Mouse (Mus musculus): ENCODE measurements at regions not wholly inside any gene's neighbourhood (a gene's known extent, or its start where the extent isn't known, plus 50 kb on each side); places are given as distances from the start of the nearest gene placed in this dataset.

GRCm38 (mm10) chr15:68375166-68375565 is 1874.5 kb upstream of the Lrrc6 start:
- H3K27me3 ChIP-seq (ENCODE audit: low read depth, poor library complexity, severe bottlenecking), result no peaks in the 10 kb centered on the region
- no peaks in the 10 kb centered on the region for H3K4me1 ChIP-seq
- no peaks in the 10 kb centered on the region for H3K36me3 ChIP-seq
- no peaks in the 10 kb centered on the region for H3K9me3 ChIP-seq (replicated peaks)
- DNase-seq (ENCODE audit: low spot score), result no peak
- H3K27ac ChIP-seq, result no peak overlapping the region
- H3K4me3 ChIP-seq, result no peak overlapping the region
- WGBS, result 57% methylated on average over 1 of the region's 1 CpGs

GRCm38 (mm10) chr15:68366816-68367215 is 1866.1 kb upstream of the Lrrc6 start:
- H3K9me3 ChIP-seq (replicated peaks), result no peaks in the 10 kb centered on the region
- H3K27me3 ChIP-seq (ENCODE audit: low read depth, poor library complexity, severe bottlenecking), result no peaks in the 10 kb centered on the region
- H3K27ac ChIP-seq, result no peak overlapping the region
- no peak overlapping the region for H3K4me3 ChIP-seq
- peaks cover 2% of the 10 kb centered on the region for H3K4me1 ChIP-seq
- H3K36me3 ChIP-seq, result no peaks in the 10 kb centered on the region
- WGBS, result 84% methylated on average over 3 of the region's 3 CpGs
- DNase-seq (ENCODE audit: low spot score), result no peak

GRCm38 (mm10) chr15:68363058-68363735 is 1862.5 kb upstream of the Lrrc6 start:
- DNase-seq (ENCODE audit: low spot score), result peak; percentile 99

GRCm38 (mm10) chr15:68362081-68363057 is 1861.7 kb upstream of the Lrrc6 start:
- Histone ChIP-seq H3K36me3 (no peaks in the 10 kb centered on the region), H3K4me1 (peaks cover 11% of the 10 kb centered on the region), H3K9me3 (replicated peaks) (no peaks in the 10 kb centered on the region), H3K27me3 (ENCODE audit: low read depth, poor library complexity, severe bottlenecking) (no peaks in the 10 kb centered on the region), H3K4me3 (peak overlapping the region; percentile 85), H3K27ac (peak overlapping the region; percentile 92)
- 13% methylated on average over 120 of the region's 121 CpGs for WGBS
- DNase-seq (ENCODE audit: low spot score), result peak; percentile 67

More at GRCm38 (mm10) chr15:68363058-68363735, 1862.5 kb upstream of the Lrrc6 start:
- Histone ChIP-seq H3K36me3 (no peaks in the 10 kb centered on the region), H3K27me3 (ENCODE audit: low read depth, poor library complexity, severe bottlenecking) (no peaks in the 10 kb centered on the region), H3K9me3 (replicated peaks) (no peaks in the 10 kb centered on the region), H3K4me3 (peak overlapping the region; percentile 85), H3K4me1 (peaks cover 11% of the 10 kb centered on the region), H3K27ac (peak overlapping the region; percentile 92)
- WGBS, result 3% methylated on average over 72 of the region's 72 CpGs

GRCm38 (mm10) chr15:68360956-68361908 is 1860.5 kb upstream of the Lrrc6 start:
- 62% methylated on average over 6 of the region's 6 CpGs for WGBS
- Histone ChIP-seq H3K9me3 (replicated peaks) (no peaks in the 10 kb centered on the region), H3K36me3 (no peaks in the 10 kb centered on the region), H3K27me3 (ENCODE audit: low read depth, poor library complexity, severe bottlenecking) (no peaks in the 10 kb centered on the region), H3K4me1 (peaks cover 11% of the 10 kb centered on the region), H3K4me3 (peak overlapping the region; percentile 85), H3K27ac (peak overlapping the region; percentile 92; the same call in 1 of the 2 replicates)
- DNase-seq (ENCODE audit: low spot score), result no peak

GRCm38 (mm10) chr15:68359496-68359895 is 1858.8 kb upstream of the Lrrc6 start:
- peaks cover 11% of the 10 kb centered on the region for H3K4me1 ChIP-seq
- 90% methylated on average over 3 of the region's 3 CpGs for WGBS
- H3K27ac ChIP-seq, result no peak overlapping the region
- H3K4me3 ChIP-seq, result no peak overlapping the region
- H3K36me3 ChIP-seq, result no peaks in the 10 kb centered on the region
- H3K27me3 ChIP-seq (ENCODE audit: low read depth, poor library complexity, severe bottlenecking), result no peaks in the 10 kb centered on the region
- DNase-seq (ENCODE audit: low spot score), result no peak
- no peaks in the 10 kb centered on the region for H3K9me3 ChIP-seq (replicated peaks)

GRCm38 (mm10) chr15:68355957-68356356 is 1855.2 kb upstream of the Lrrc6 start:
- Histone ChIP-seq H3K9me3 (replicated peaks) (no peaks in the 10 kb centered on the region), H3K4me3 (no peak overlapping the region), H3K27me3 (ENCODE audit: low read depth, poor library complexity, severe bottlenecking) (no peaks in the 10 kb centered on the region), H3K36me3 (no peaks in the 10 kb centered on the region), H3K4me1 (peaks cover under 1% of the 10 kb centered on the region; the same call in 1 of the 2 replicates), H3K27ac (no peak overlapping the region)
- WGBS, result 69% methylated on average over 1 of the region's 1 CpGs
- DNase-seq (ENCODE audit: low spot score), result no peak

GRCm38 (mm10) chr15:68344652-68345051 is 1843.9 kb upstream of the Lrrc6 start:
- Histone ChIP-seq H3K27me3 (ENCODE audit: low read depth, poor library complexity, severe bottlenecking) (no peaks in the 10 kb centered on the region), H3K27ac (no peak overlapping the region), H3K36me3 (no peaks in the 10 kb centered on the region), H3K9me3 (replicated peaks) (no peaks in the 10 kb centered on the region), H3K4me1 (no peaks in the 10 kb centered on the region), H3K4me3 (no peak overlapping the region)
- DNase-seq (ENCODE audit: low spot score), result no peak
- 95% methylated on average over 3 of the region's 3 CpGs for WGBS

- no peaks in the 10 kb centered on the region for H3K9me3 ChIP-seq (replicated peaks)
- no peak overlapping the region for H3K4me3 ChIP-seq
- H3K36me3 ChIP-seq, result 0 out of 2 replicates have a peak, but pooled peaks cover 2% of the 10 kb centered on the region
- no peaks in the 10 kb centered on the region for H3K4me1 ChIP-seq
- no peak overlapping the region for H3K27ac ChIP-seq
- no peaks in the 10 kb centered on the region for H3K27me3 ChIP-seq (ENCODE audit: low read depth, poor library complexity, severe bottlenecking)
- DNase-seq (ENCODE audit: low spot score), result no peak
- WGBS, result 100% methylated on average over 1 of the region's 1 CpGs
Measured at GRCm38 (mm10) chr15:68342542-68342941, 1841.8 kb upstream of the Lrrc6 start.

GRCm38 (mm10) chr15:68341056-68341455 is 1840.3 kb upstream of the Lrrc6 start:
- WGBS, result 50% methylated on average over 5 of the region's 5 CpGs
- H3K36me3 ChIP-seq, result 0 out of 2 replicates have a peak, but pooled peaks cover 2% of the 10 kb centered on the region
- no peak overlapping the region for H3K27ac ChIP-seq

GRCm38 (mm10) chr15:68337264-68337663 is 1836.6 kb upstream of the Lrrc6 start:
- H3K27ac ChIP-seq, result no peak overlapping the region
- H3K4me3 ChIP-seq, result no peak overlapping the region
- no peaks in the 10 kb centered on the region for H3K9me3 ChIP-seq (replicated peaks)
- 94% methylated on average over 2 of the region's 2 CpGs for WGBS
- DNase-seq (ENCODE audit: low spot score), result no peak
- H3K27me3 ChIP-seq (ENCODE audit: low read depth, poor library complexity, severe bottlenecking), result no peaks in the 10 kb centered on the region
- no peaks in the 10 kb centered on the region for H3K4me1 ChIP-seq
- H3K36me3 ChIP-seq, result 0 out of 2 replicates have a peak, but pooled peaks cover 2% of the 10 kb centered on the region

More at GRCm38 (mm10) chr15:68341056-68341455, 1840.3 kb upstream of the Lrrc6 start:
- no peak overlapping the region for H3K4me3 ChIP-seq
- H3K4me1 ChIP-seq, result no peaks in the 10 kb centered on the region
- H3K27me3 ChIP-seq (ENCODE audit: low read depth, poor library complexity, severe bottlenecking), result no peaks in the 10 kb centered on the region
- no peaks in the 10 kb centered on the region for H3K9me3 ChIP-seq (replicated peaks)
- DNase-seq (ENCODE audit: low spot score), result no peak

GRCm38 (mm10) chr15:68335837-68336236 is 1835.1 kb upstream of the Lrrc6 start:
- Histone ChIP-seq H3K4me1 (no peaks in the 10 kb centered on the region), H3K9me3 (replicated peaks) (no peaks in the 10 kb centered on the region), H3K36me3 (0 out of 2 replicates have a peak, but pooled peaks cover 2% of the 10 kb centered on the region), H3K27ac (no peak overlapping the region), H3K4me3 (no peak overlapping the region), H3K27me3 (ENCODE audit: low read depth, poor library complexity, severe bottlenecking) (no peaks in the 10 kb centered on the region)
- no peak for DNase-seq (ENCODE audit: low spot score)

Measured in limb, embryonic 10.5 days (tissue).